In genomic region chr10:24711480-24712366, GRCm38 (mm10) we compare ENCODE assay signal across 8 mouse cellular contexts. TPM values are rescaled to one million over a fixed set of nuclear protein-coding genes. Genes with fewer than 3 reads are reported as not detected.
A peak's percentile ranks its signal among the peaks of the same experiment; 100 is the strongest.
DNase-seq lines count a peak whose midpoint lies in the region; ATAC-seq and TF ChIP-seq lines count a peak whose summit lies in the region.

Gene Enpp1 (minus strand): TSS chr10:24712159.

- H3K4me3 ChIP-seq in limb, embryonic 14.5 days (replicated peaks; ENCODE audit: low read length): peak within 1 kb of the TSS; percentile 67
- peak within 1 kb of the TSS; percentile 69 for H3K4me3 ChIP-seq in midbrain, embryonic 13.5 days (replicated peaks)
- peak within 1 kb of the TSS; percentile 80 for H3K4me3 ChIP-seq in small intestine, adult 2 months (ENCODE audit: low read depth, low read length)

- no peaks in the 10 kb centered on the region for H3K36me3 ChIP-seq in limb, embryonic 14.5 days (ENCODE audit: control insufficient read depth, insufficient read depth, low read length)
- H3K36me3 ChIP-seq in midbrain, embryonic 13.5 days: no peaks in the 10 kb centered on the region
- no peaks in the 10 kb centered on the region for H3K36me3 ChIP-seq in small intestine, adult 2 months (ENCODE audit: control insufficient read depth, insufficient read depth, low read length)

- no peak for TF ChIP-seq CTCF in small intestine, adult 2 months (IDR thresholded peaks at IDR 0.05; ENCODE audit: extremely low read depth, insufficient read length, insufficient replicate concordance, low read depth, low read length)

- no peak for TF ChIP-seq POLR2A in limb, embryonic 14.5 days (IDR thresholded peaks at IDR 0.05; ENCODE audit: borderline replicate concordance, extremely low read depth, insufficient read depth, insufficient read length)
- peak; percentile 70; the same call in 1 of the 2 replicates for TF ChIP-seq POLR2A in small intestine, adult 2 months (IDR thresholded peaks at IDR 0.05; ENCODE audit: low read depth, low read length)

- H3K27ac ChIP-seq in limb, embryonic 14.5 days (replicated peaks; ENCODE audit: low read depth, low read length): no peak within 1 kb of the TSS; the same call in 1 of the 2 replicates
- H3K27ac ChIP-seq in midbrain, embryonic 13.5 days: no peak within 1 kb of the TSS
- H3K27ac ChIP-seq in small intestine, adult 2 months (ENCODE audit: insufficient read depth, low read depth, low read length): peak within 1 kb of the TSS; percentile 36

- ATAC-seq in limb, embryonic 14.5 days (ENCODE audit: low FRiP score, low read depth): peak; percentile 69
- peak; percentile 85 for ATAC-seq in midbrain, embryonic 13.5 days

- no peaks in the 10 kb centered on the region for H3K9me3 ChIP-seq in limb, embryonic 14.5 days (ENCODE audit: control insufficient read depth, low read length)
- H3K9me3 ChIP-seq in midbrain, embryonic 13.5 days: no peaks in the 10 kb centered on the region

- H3K4me2 ChIP-seq in limb, embryonic 14.5 days (replicated peaks; ENCODE audit: low read depth, low read length, severe bottlenecking): peak within 1 kb of the TSS; percentile 95
- H3K4me2 ChIP-seq in midbrain, embryonic 13.5 days (replicated peaks): peak within 1 kb of the TSS; percentile 99

- intact Hi-C loops in gastrocnemius, postnatal 36 days (cut with DNase I): no loop called here

- H3K27me3 ChIP-seq in limb, embryonic 14.5 days (ENCODE audit: control insufficient read depth, insufficient read depth, low read length): 0 out of 2 replicates have a peak, but pooled peaks cover 4% of the 10 kb centered on the region
- peaks cover 26% of the 10 kb centered on the region for H3K27me3 ChIP-seq in midbrain, embryonic 13.5 days
- no peaks in the 10 kb centered on the region for H3K27me3 ChIP-seq in small intestine, adult 2 months (ENCODE audit: control insufficient read depth, insufficient read depth, low read length)

- peak within 1 kb of the TSS; percentile 69 for H3K9ac ChIP-seq in limb, embryonic 14.5 days (ENCODE audit: low read depth, low read length, severe bottlenecking)
- H3K9ac ChIP-seq in midbrain, embryonic 13.5 days (replicated peaks): peak within 1 kb of the TSS; percentile 72

- H3K4me1 ChIP-seq in limb, embryonic 14.5 days (ENCODE audit: control insufficient read depth, insufficient read depth, low read length): peaks cover 3% of the 10 kb centered on the region; the same call in 1 of the 2 replicates
- H3K4me1 ChIP-seq in midbrain, embryonic 13.5 days (replicated peaks): peaks cover 9% of the 10 kb centered on the region; the same call in 1 of the 2 replicates
- H3K4me1 ChIP-seq in small intestine, adult 2 months (ENCODE audit: control insufficient read depth, insufficient read depth, insufficient read length, low read length): peaks cover 2% of the 10 kb centered on the region; the same call in 1 of the 2 replicates

- DNase-seq in ZHBTc4 (ENCODE audit: low read depth, low spot score): peak; percentile 76
- DNase-seq in cerebellum, postnatal 36 days: peak; percentile 26 to 46
- peak; percentile 58 to 63 for DNase-seq in gastrocnemius, postnatal 36 days
- peak; percentile 78 for DNase-seq in induced T-regulatory cell, adult 2 months (ENCODE audit: low read depth)
- DNase-seq in limb, embryonic 14.5 days (ENCODE audit: low spot score): peak; percentile 11
- peak; percentile 64 for DNase-seq in yolk sac, embryonic 10.5 days (ENCODE audit: low spot score)

- under 1% methylated on average over 71 of the region's 79 CpGs for WGBS in limb, embryonic 14.5 days
- WGBS in midbrain, embryonic 13.5 days: under 1% methylated on average over 76 of the region's 79 CpGs
- WGBS in small intestine, adult 2 months: under 1% methylated on average over 79 of the region's 79 CpGs

RNA-seq across cellular contexts. Expression of gene Enpp1, which starts in this region (rescaled TPM):
- 1 to 10 TPM; 3.7 to 4.2 TPM for total RNA-seq in gastrocnemius, postnatal 36 days (2021)
- polyA plus RNA-seq in limb, embryonic 14.5 days (2012; rRNA removed): 7.2 and 7.5 TPM in 2 replicates
- polyA plus RNA-seq in limb, embryonic 14.5 days (2014; fragmentation: Nextera tagmentation; extraction: Ambion mirVana): 9.2 and 10.4 TPM in 2 replicates
- 1.7 and 2.1 TPM in 2 replicates for polyA plus RNA-seq in midbrain, embryonic 13.5 days (2015; fragmentation: Nextera tagmentation; extraction: Ambion mirVana)
- polyA plus RNA-seq in small intestine, adult 2 months (2012; rRNA removed): 1.2 and 2.2 TPM in 2 replicates

Comparison
In these comparisons a context has a peak if more than half of its experiments do, and no peak if none do; other contexts are left out.
1. DNase-seq: peak in every context shown above with its lines; median percentile 78 in induced T-regulatory cell, adult 2 months; 76 in ZHBTc4; 64 in yolk sac, embryonic 10.5 days; 60 in gastrocnemius, postnatal 36 days; 36 in cerebellum, postnatal 36 days; 11 in limb, embryonic 14.5 days.